Mouse (Mus musculus) liver (tissue): ENCODE results near the gene Arhgef17.

Experiments
- DNase-seq: peaks from one replicate; pipeline ENCODE4 v3.0.0-alpha.2; 2020; ENCODE audit warnings: mixed read lengths

The Arhgef17 gene

GRCm38 (mm10) chr7:100938106-100938505 is 6.2 kb upstream of the Arhgef17 start:
- no peak for DNase-seq

DNA sequence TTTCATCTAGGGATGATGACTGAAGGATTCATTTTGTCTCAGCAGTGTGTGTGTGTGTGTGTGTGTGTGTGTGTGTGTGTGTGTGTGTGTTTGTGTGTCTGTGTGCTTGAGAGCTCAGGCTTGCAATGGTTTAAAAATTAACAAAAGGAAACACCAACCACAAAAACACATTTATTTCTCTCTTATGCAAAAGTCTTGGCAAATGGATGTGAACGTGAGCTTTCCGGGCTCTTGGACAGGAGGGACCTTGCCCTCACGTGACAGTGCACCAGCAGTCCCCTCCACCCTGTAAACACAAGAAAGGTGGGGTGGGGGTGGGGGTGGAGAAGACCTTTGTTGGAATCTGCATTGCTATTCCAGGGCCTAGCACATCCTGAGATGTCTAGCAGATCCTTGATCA is 5.6 kb upstream of the Arhgef17 start:
- no peak for DNase-seq

- DNase-seq = no peak
These were observed 1.6 kb upstream of the Arhgef17 start for GRCm38 (mm10) chr7:100933520-100933919.

- DNase-seq = peak; percentile 85
These were observed 637 bp upstream of the Arhgef17 start for GRCm38 (mm10) chr7:100932481-100933007.

DNA sequence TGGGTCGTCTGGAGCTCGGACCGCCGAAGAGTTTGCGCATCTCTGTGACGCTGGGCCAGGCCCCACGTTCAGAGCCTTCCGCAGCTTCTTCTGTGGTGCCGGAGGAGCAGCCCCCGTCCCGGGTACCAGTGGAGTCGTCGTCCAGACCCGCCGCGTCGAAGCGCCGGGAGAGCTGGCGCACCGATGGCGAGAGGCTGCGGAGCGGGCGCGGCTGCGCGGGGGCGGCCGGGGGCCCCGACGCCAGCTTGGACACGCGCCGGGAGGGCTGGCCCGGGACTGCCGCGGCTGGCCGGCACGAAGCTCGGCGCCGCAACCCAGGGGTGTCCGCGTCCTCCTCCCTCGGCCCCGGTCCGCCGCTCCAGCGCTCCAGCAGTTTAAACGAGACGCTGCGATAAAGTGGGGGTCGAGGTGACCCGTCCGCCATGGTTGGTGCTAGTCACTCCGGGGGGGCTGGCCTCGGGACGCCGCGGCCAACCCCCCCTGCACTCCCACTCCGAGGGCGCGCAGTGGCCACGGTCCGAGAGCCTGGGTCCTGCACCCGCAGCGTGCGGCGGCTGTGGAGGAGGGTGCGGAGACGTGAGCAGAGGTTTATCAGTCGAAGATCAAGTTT is 486 bp downstream of the Arhgef17 start:
- no peak for DNase-seq

GRCm38 (mm10) chr7:100930619-100931315 is 1.1 kb downstream of the Arhgef17 start:
- DNase-seq = peak; percentile 60

DNA sequence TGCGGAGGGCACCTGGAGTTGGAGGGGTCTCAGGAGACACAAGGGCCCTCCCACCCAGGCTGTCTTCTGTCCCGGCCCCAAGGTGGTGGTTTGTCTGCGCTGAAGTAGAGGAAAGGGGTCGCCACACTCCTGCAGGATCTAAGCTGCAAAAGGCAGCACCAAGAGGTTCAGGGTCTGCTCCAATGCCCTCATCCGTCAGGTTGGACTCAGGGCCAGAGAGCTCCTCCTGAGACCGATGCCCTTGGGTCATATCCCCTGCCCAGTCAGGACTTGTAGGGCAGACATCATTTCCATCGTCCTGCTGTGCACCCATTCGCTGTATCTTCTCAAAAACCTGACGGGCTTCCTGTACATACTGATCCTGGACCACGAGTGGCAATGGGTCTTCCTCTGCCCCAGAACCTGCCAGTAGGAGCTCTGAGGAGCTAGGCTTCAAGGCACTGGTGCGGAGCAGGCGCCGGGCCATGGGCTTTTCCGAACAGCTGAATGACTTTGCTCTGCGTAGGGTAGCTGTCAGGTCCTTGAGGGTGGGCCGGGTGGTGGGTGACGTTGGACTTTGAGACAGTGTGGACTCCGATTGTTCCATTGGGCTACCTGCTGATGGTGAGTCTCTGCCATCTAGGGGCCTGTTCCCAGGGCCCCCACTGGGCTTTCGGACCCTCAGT is 2.1 kb downstream of the Arhgef17 start:
- DNase-seq = no peak

GRCm38 (mm10) chr7:100928456-100928855 is 3.5 kb downstream of the Arhgef17 start:
- no peak for DNase-seq

GRCm38 (mm10) chr7:100927287-100928000 is 4.5 kb downstream of the Arhgef17 start:
- DNase-seq = no peak

DNA sequence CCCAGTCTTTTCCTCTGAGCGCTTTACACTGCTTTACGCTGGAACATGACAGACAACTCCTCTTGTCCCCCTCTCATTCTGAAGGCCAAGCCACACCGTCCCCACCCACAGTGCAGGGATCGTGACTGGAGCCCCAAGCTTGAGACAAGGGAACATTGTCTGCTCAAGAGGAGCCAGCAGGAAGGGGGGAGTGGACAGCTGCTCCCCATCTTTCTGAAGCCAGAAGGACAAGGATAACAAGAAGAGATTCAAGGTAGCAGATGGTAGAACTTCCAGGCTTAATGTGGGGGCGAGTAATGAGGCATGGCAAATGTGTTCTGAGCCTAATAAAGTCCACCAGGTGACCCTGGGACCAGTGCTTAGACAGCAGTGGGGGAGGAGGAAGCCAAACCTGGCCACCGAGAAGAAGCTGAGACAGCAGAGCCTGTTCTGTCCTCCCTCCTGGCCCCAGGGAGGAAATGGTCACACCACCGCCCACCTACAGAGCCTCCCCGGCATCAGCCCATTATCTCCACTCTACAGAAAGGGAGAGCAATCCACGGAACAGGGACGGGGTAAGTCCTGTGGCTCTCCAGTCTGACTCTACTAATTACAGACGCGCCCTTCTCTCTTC is 5.5 kb downstream of the Arhgef17 start:
- DNase-seq = no peak

GRCm38 (mm10) chr7:100924674-100925445 is 7.0 kb downstream of the Arhgef17 start:
- DNase-seq = no peak

DNA sequence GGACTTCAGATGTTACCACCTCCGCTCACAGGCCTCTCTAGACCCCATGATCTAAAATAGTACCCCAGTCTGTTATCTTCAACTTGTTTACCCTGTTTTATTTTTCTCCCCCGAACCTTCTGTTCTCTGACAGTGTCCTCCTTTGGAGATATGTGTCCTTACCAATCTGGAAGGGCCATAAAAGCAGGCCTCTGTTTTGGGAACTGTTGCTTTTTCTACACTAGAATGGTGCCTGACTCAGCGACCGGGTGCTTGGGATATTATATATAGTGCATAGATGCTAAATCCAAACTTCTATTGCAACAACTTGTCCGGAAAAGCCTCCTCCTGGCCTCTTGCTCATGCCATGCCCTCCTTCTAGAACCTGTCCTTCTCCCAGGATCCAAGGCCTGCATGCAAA is 7.7 kb downstream of the Arhgef17 start:
- no peak for DNase-seq

DNA sequence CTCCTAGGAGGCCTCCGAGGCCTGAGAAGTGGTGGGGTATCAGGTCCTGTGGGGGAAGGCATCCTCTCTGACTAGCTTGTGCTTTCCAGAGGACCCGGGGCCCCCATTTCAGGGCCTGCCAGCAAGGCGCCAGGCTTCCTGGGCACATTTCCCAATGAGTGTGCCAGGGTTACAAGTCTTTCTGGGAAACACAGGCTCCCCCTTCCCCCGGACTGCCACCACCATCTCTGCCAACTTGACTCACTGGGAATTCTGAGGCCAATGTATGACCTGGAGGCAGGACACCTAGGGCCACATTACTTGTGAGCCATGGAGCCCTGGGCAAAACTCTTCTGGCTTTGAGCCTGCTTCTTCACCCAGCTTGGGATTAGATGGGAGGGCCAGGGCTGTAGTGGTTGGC is 9.0 kb downstream of the Arhgef17 start:
- no peak for DNase-seq

GRCm38 (mm10) chr7:100921289-100921688 is 10.6 kb downstream of the Arhgef17 start:
- DNase-seq = no peak

DNA sequence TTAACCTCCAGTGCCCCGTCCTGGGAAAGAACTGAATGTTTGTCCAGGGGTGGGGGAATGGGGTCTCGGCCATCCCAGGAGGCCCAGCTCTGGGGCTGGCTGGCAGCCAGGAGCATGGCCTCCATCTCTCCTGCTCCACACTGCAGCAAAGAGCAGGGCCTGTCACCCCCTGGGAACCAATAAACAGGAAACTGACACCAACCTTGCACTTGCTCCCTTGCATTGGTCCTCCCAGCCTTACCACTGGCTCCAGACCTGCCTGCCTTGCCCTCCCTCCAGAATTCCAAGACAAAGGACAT is 12.1 kb downstream of the Arhgef17 start:
- peak; percentile 36 for DNase-seq

DNA sequence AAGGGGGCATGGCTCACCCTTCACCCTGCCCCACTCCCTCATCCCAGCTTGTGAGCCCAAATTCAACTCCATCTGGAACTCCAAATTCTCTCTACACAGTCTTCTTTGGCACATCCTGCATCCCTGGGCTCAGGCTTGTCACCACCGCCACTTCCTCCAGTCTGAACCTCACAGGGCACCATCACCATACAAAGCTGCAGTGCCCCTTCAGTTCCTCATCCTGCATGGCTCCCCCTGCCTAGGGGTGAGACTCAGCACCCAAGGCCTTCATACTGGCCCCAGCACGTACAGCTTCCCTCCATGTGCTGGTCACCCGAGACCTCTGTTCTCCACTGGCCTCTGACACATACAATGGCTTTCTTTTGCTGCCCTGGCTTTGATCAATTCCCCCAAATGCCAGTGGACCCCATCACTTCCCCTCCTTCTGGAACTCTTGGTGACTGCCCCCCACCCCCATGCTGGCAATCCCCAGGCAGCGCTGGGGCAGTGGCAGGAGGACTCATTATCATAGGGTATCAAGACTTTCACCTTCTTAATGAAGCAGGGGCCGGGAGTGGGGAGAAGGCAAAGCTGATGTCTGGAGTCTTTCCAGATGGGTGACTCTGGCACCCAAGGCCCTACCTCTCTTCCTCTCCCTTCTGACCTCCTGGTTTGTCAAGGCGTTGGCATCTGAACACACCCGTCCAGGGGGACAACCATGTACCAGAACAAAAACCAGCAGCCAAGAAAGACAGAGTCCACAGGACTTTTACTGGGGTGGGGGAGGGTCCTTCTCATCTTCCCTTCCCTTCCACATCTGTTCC is 12.7 kb downstream of the Arhgef17 start:
- DNase-seq = no peak

- peak; percentile 45 for DNase-seq
These were observed 13.7 kb downstream of the Arhgef17 start for GRCm38 (mm10) chr7:100918176-100918575.

DNA sequence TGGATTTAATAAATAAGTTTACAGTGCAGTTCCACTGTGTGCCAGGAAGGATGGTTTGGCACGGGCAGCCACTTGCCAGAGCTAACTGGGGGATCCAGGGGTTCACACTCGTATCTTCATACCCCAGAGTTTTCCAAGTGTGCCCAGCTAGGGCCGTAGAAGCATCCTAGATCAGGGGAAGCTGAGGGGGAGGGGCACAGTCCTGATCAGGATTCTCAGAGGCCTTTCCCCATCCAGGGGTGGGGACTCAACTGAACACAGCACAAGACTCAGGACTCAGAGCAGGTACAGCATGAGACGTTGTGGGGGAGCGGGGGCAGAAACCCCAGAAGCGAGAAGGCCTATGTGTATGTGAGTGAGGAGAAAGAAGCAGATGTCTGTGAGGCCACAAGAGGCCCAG is 14.2 kb downstream of the Arhgef17 start:
- DNase-seq = no peak

- no peak for DNase-seq
These were observed 15.4 kb downstream of the Arhgef17 start for GRCm38 (mm10) chr7:100916526-100916925.

DNA sequence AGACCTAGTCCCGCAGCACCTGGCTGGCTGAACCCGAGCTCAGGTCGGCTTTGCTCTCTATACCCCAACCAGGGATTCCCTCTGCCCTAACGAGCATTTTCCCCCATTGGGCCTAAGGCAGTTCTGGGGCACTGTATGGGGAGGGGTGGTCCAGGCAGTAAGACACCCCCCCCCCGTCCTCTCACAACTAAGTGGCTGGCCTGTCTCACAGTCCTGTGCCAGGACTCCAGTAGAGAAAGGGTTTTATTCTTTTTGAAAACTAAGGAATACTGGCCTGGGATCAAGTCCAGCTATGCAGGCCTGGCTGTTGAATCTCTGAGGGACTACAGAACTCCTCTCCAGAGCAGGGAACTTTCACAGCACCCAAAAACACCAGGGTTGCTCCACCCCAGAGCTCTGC is 16.7 kb downstream of the Arhgef17 start:
- no peak for DNase-seq

DNA sequence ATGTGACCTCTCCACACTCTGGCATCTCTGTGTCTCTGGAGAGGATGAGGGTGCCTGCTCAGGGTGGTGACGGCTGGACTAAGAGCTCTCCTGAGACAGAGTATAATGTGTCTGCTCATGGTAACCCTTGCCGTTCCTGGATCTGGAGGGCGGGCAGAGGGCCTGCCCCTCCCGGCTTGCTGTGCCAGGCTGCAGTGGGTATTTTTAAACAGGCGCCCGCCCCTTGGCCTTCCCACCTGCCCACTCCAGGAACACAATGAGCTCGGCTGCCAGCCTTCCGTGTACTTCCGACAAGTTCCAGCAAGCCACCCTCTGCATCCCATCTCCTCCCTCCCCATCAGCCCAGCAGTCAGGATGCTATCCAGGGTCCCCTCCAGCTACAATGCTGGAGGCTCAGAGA is 20.1 kb downstream of the Arhgef17 start:
- DNase-seq = no peak
